Mouse (Mus musculus) liver, embryonic 14.5 days (tissue): ENCODE data around the gene Tmem51. TPM values are rescaled to one million over a fixed set of nuclear protein-coding genes. Genes with fewer than 3 reads are reported as not detected.

Experiments
- ATAC-seq: fragments of 200-750 bp; cut with Nextera tagmentation; 2 replicates; pipeline ENCODE4 v1.8.0; 2017; ENCODE audit warnings: moderate number of reproducible peaks, mild to moderate bottlenecking, moderate library complexity; ENCODE audit not compliant: insufficient read depth
- DNase-seq, 3 experiments: peaks; one replicate each; pipeline ENCODE4 v3.0.0-alpha.2; 2012 to 2013; ENCODE audit warnings: low read depth in 3 of 3, low spot score in 3 of 3
- H3K27ac ChIP-seq: fragments of 300-500 bp; sonication (generic); 2 replicates; pipeline ENCODE4 v1.5.1; 2014; ENCODE audit warnings: moderate library complexity, mild to moderate bottlenecking, control low read depth, inconsistent platforms
- H3K27me3 ChIP-seq: fragments of 300-500 bp; sonication (generic); 2 replicates; pipeline ENCODE4 v1.6.1; 2014; ENCODE audit warnings: mild to moderate bottlenecking, low read length, moderate library complexity; ENCODE audit not compliant: control insufficient read depth, insufficient read depth
- H3K36me3 ChIP-seq: fragments of 300-500 bp; sonication (generic); replicated peaks from 2 replicates; pipeline ENCODE4 v1.6.1; 2014; ENCODE audit warnings: low read depth; ENCODE audit not compliant: control insufficient read depth, insufficient read depth
- H3K4me1 ChIP-seq, 2 experiments: fragments of 200-500 bp in 1 of 2; fragments of 300-500 bp in 1 of 2; sonication (generic) in 1 of 2; replicated peaks; 2 replicates each; pipeline ENCODE4 v1.6.1; 2012 to 2014; ENCODE audit warnings: antibody characterized with exemption in 1 of 2, inconsistent platforms in 1 of 2, low read length in 1 of 2; ENCODE audit not compliant: control insufficient read depth in 2 of 2, insufficient read depth in 2 of 2
- H3K4me2 ChIP-seq: fragments of 300-500 bp; sonication (generic); 2 replicates; pipeline ENCODE4 v1.6.1; 2014; ENCODE audit warnings: low read depth, mild to moderate bottlenecking, control low read depth, moderate library complexity
- H3K4me3 ChIP-seq, 2 experiments: fragments of 200-500 bp in 1 of 2; fragments of 300-500 bp in 1 of 2; sonication (generic) in 1 of 2; 2 replicates each; pipeline ENCODE4 v1.5.1; 2012 to 2014; ENCODE audit warnings: low read depth in 2 of 2, low read length in 2 of 2, mild to moderate bottlenecking in 2 of 2, control low read depth in 1 of 2, inconsistent platforms in 1 of 2, moderate library complexity in 1 of 2; ENCODE audit not compliant: insufficient read depth in 1 of 2
- H3K9ac ChIP-seq: fragments of 300-500 bp; sonication (generic); replicated peaks from 2 replicates; pipeline ENCODE4 v1.6.1; 2014; ENCODE audit warnings: mild to moderate bottlenecking, control low read depth, moderate library complexity
- H3K9me3 ChIP-seq: fragments of 300-500 bp; sonication (generic); 2 replicates; pipeline ENCODE4 v1.6.1; 2016; ENCODE audit warnings: low read length, mixed read lengths; ENCODE audit not compliant: control insufficient read depth
- CTCF ChIP-seq: IDR thresholded peaks from 2 replicates; pipeline ENCODE4 v1.5.1; 2016; ENCODE audit warnings: antibody characterized with exemption, low read depth, control low read depth
- EP300 ChIP-seq: IDR thresholded peaks from 2 replicates; pipeline ENCODE4 v1.6.1; 2016; ENCODE audit warnings: antibody characterized with exemption, low read depth
- WGBS: fragments of 180-500 bp; shearing (Covaris S2); extraction: QIAGEN DNeasy Blood & Tissue Kit; methylation state at CpG from one replicate; pipeline ENCODE4 v1.1.7; 2014; ENCODE audit not compliant: insufficient replicate concordance; 5-methylcytosine and 5-hydroxymethylcytosine counted together
- polyA plus RNA-seq, 2 experiments: library from polyadenylated mRNA; depleted of rRNA in 1 of 2; stranded (reverse) in 1 of 2; unstranded in 1 of 2; fragments of >200 nt; fragmentation: Nextera tagmentation in 1 of 2; extraction: Ambion mirVana in 1 of 2; gene quantifications; 2 replicates each; pipeline versions ENCODE4 v1.2.1 to v1.2.3; 2012 to 2014

Gene Tmem51
- polyA plus RNA-seq, 2 experiments = 7.9 to 11.4 TPM

DNA sequence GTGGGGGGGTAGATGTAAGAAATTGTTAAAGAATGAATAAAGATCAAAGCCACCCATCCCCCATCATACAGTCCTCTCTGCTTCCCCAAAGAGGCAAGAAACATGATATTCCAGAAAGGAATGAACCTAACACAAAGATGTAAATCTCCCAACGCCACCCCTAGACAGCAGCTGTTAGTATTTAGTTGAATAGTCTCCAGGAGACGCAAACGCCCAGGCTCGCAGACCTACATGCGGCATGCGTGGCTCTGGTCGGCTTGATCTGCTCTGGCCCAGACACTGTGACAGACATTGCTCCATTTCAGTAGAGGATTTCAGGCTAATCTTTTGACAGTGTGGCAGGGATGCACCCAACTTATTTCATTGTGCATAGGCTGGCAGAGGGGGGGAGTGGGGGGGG lies 34.4 kb upstream of the Tmem51 start:
- TF ChIP-seq CTCF (no peak), EP300 (no peak)
- H3K4me3 ChIP-seq = no peak overlapping the region
- H3K9ac ChIP-seq = no peak overlapping the region
- no peaks in the 10 kb centered on the region for H3K4me1 ChIP-seq
- H3K27ac ChIP-seq = no peak overlapping the region
- no peak overlapping the region for H3K4me2 ChIP-seq
- H3K36me3 ChIP-seq = no peaks in the 10 kb centered on the region
- 79% methylated on average over 7 of the region's 7 CpGs for WGBS
- DNase-seq (no peak), ATAC-seq (no peak)
- H3K27me3 ChIP-seq = no peaks in the 10 kb centered on the region
- H3K9me3 ChIP-seq = no peaks in the 10 kb centered on the region

- H3K36me3 ChIP-seq = no peaks in the 10 kb centered on the region
- no peak for ATAC-seq
- no peaks in the 10 kb centered on the region for H3K9me3 ChIP-seq
- 67% methylated on average over 12 of the region's 12 CpGs for WGBS
- TF ChIP-seq CTCF (no peak), EP300 (no peak)
- H3K4me1 ChIP-seq = no peaks in the 10 kb centered on the region
- no peaks in the 10 kb centered on the region for H3K27me3 ChIP-seq
- no peak overlapping the region for H3K4me3 ChIP-seq
- no peak overlapping the region for H3K27ac ChIP-seq
- DNase-seq = no peak
- H3K4me2 ChIP-seq = no peak overlapping the region
- H3K9ac ChIP-seq = no peak overlapping the region
Measured at GRCm38 (mm10) chr4:142117993-142118392, 33.9 kb upstream of the Tmem51 start.

DNA sequence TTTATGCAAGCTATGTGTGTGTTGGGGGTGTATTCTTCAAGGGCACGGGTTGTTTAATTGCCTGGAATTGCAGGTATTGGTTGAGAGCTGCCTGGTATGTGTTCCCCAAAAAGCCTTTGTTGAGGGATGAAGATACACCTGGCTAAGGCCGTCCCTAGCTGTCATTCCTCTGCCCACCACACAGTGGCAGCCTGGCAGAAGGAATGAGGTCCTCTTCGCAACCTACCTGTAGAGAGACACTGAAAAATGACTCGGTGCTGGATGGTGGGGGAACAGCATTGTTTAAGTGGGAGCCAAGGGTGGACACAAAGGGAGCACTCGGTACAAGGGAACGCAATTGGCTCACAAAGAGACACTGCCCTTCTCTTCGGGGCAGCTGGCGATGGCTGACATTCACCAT lies 29.2 kb upstream of the Tmem51 start:
- Histone ChIP-seq H3K9ac (no peak overlapping the region), H3K4me1 (no peaks in the 10 kb centered on the region), H3K36me3 (no peaks in the 10 kb centered on the region), H3K4me2 (no peak overlapping the region), H3K27ac (no peak overlapping the region), H3K4me3 (no peak overlapping the region), H3K9me3 (no peaks in the 10 kb centered on the region), H3K27me3 (no peaks in the 10 kb centered on the region)
- DNase-seq (no peak), ATAC-seq (no peak)
- no peak for TF ChIP-seq EP300
- peak; percentile 70 for TF ChIP-seq CTCF
- WGBS = 25% methylated on average over 8 of the region's 8 CpGs

DNA sequence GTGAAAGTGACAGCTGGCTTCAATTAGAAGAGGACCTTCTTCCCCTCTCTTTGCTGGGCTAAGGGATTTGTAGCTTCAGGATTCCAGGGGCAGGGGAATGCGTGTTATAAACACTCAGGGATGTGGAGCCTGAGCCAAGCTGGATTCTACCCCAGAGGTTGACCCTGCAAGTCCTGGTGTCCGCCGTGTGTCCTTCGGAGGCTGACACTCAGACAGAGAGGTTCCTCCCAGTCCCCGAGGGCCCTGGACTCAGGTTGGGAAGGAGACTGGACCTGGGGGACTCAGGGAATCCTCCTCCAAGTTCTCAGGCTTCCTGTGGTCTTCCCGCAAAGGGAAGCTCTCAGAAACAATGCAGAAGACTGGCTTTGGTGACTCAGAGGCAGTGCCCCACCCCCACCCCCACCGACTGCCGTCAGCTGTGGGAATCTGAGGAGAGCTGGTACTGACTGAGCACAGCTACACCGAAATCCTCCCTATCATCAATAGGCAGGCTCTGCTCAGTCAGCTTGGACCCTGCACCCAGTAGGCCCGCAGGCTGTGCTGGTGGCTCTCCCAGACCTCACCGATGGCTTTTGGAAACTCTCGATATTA lies 19.1 kb upstream of the Tmem51 start:
- Histone ChIP-seq H3K9me3 (no peaks in the 10 kb centered on the region), H3K27me3 (no peaks in the 10 kb centered on the region), H3K9ac (no peak overlapping the region), H3K4me2 (no peak overlapping the region), H3K4me3 (no peak overlapping the region), H3K4me1 (no peaks in the 10 kb centered on the region), H3K27ac (no peak overlapping the region), H3K36me3 (no peaks in the 10 kb centered on the region)
- DNase-seq (no peak), ATAC-seq (no peak)
- 21% methylated on average over 12 of the region's 12 CpGs for WGBS
- TF ChIP-seq CTCF (no peak), EP300 (no peak)

DNA sequence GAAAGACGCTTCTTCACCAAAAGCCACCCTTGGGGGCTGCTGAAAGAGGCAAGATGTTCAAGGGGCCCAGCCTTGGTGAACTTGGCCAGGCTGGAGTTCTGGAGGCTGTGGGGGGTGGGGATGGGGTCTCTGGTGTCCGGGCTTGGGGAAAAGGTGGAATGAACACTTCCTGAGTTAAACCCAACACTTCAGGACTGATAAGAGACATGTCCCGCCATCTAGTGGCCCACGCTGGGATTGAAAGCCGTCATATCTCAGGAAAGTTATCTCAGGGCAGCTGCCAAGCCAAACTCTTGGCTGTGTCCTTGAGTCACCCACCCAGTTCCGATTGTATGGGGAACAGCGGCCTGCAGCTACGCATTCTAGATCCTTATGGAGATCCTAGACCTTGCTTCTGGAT lies 14.2 kb upstream of the Tmem51 start:
- H3K9me3 ChIP-seq = no peaks in the 10 kb centered on the region
- DNase-seq (no peak), ATAC-seq (no peak)
- no peak for TF ChIP-seq EP300
- peak; percentile 77 for TF ChIP-seq CTCF
- H3K4me3 ChIP-seq = no peak overlapping the region
- H3K9ac ChIP-seq = no peak overlapping the region
- H3K27me3 ChIP-seq = no peaks in the 10 kb centered on the region
- 8% methylated on average over 8 of the region's 8 CpGs for WGBS
- H3K4me2 ChIP-seq = no peak overlapping the region; the same call in 1 of the 2 replicates
- no peak overlapping the region for H3K27ac ChIP-seq
- no peaks in the 10 kb centered on the region; a peak in 1 of 4 replicates for H3K4me1 ChIP-seq
- H3K36me3 ChIP-seq = no peaks in the 10 kb centered on the region
